Mouse (Mus musculus) ES-Bruce4 (cell line): ENCODE results near the gene Tm4sf20.

ENCODE experiments used
- CTCF ChIP-seq: IDR thresholded peaks from one replicate; pipeline ENCODE4 v1.8.1; 2011; ENCODE audit warnings: low read depth, low read length
- EP300 ChIP-seq: IDR thresholded peaks from 2 replicates; pipeline ENCODE4 v1.6.1; 2011; ENCODE audit warnings: low read depth, low read length; ENCODE audit not compliant: insufficient read depth
- POLR2A ChIP-seq: IDR thresholded peaks from one replicate; pipeline ENCODE4 v1.8.1; 2011; ENCODE audit warnings: low read length; ENCODE audit not compliant: insufficient read depth

DNA sequence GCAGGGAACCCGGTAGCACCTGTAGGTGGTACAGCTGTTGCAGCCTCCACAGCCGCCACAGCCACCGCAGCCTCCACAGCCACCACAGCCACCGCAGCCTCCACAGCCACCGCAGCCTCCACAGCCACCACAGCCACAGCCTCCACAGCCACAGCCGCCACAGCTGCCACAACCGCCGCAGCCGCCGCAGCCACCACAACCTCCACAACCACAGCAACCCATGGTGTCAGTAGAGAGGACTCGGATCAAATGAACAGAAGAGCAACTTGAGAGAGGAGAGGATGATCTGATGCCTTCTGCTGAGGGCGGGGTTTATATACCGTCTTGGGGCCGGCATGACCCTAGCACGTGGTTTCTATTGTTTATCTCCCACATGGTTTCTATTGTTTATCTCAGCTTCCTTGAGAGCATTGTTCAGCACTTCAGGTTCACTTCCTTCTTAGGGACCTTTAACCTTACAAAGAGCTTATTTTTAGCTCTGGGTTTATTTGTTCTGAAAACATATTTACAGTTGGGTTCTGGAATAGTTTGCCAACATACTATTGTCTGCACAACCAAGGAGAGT lies 2.8 kb upstream of the Tm4sf20 start, which contains the start of gene Gm47791:
- no peak for TF ChIP-seq CTCF
- TF ChIP-seq EP300, result no peak
- no peak for TF ChIP-seq POLR2A
